Mouse (Mus musculus) lung, embryonic 14.5 days (tissue): ENCODE data around the gene Ikzf3. TPM values are rescaled to one million over a fixed set of nuclear protein-coding genes. Genes with fewer than 3 reads are reported as not detected.

ENCODE experiments used
- ATAC-seq: fragments of 200-750 bp; cut with Nextera tagmentation; 2 replicates; pipeline ENCODE4 v1.8.0; 2017; ENCODE audit warnings: mild to moderate bottlenecking, moderate TSS enrichment, moderate library complexity; ENCODE audit not compliant: insufficient read depth
- DNase-seq: peaks from one replicate; pipeline ENCODE4 v3.0.0-alpha.2; 2015
- H3K27ac ChIP-seq: fragments of 300-500 bp; sonication (generic); 2 replicates; pipeline ENCODE4 v1.5.1; 2014; ENCODE audit warnings: low read depth, mild to moderate bottlenecking, moderate library complexity
- H3K27me3 ChIP-seq: fragments of 300-500 bp; sonication (generic); 2 replicates; pipeline ENCODE4 v1.6.1; 2014; ENCODE audit warnings: low read length, control low read depth; ENCODE audit not compliant: insufficient read depth
- H3K36me3 ChIP-seq: fragments of 300-500 bp; sonication (generic); 2 replicates; pipeline ENCODE4 v1.6.1; 2014; ENCODE audit warnings: control low read depth; ENCODE audit not compliant: insufficient read depth
- H3K4me1 ChIP-seq: fragments of 300-500 bp; sonication (generic); 2 replicates; pipeline ENCODE4 v1.6.1; 2014; ENCODE audit warnings: antibody characterized with exemption, control low read depth; ENCODE audit not compliant: insufficient read depth
- H3K4me2 ChIP-seq: fragments of 300-500 bp; sonication (generic); 2 replicates; pipeline ENCODE4 v1.6.1; 2014; ENCODE audit warnings: mild to moderate bottlenecking
- H3K4me3 ChIP-seq: fragments of 300-500 bp; sonication (generic); 2 replicates; pipeline ENCODE4 v1.5.1; 2014; ENCODE audit warnings: low read depth, low read length
- H3K9ac ChIP-seq: fragments of 300-500 bp; sonication (generic); 2 replicates; pipeline ENCODE4 v1.6.1; 2014
- H3K9me3 ChIP-seq: fragments of 300-500 bp; sonication (generic); 2 replicates; pipeline ENCODE4 v1.6.1; 2016; ENCODE audit warnings: low read depth, low read length, control low read depth
- CTCF ChIP-seq: IDR thresholded peaks from 2 replicates; pipeline ENCODE4 v1.5.1; 2016; ENCODE audit warnings: antibody characterized with exemption, low read depth
- WGBS: fragments of 180-500 bp; shearing (Covaris S2); extraction: QIAGEN DNeasy Blood & Tissue Kit; methylation state at CpG from one replicate; pipeline ENCODE4 v1.1.7; 2014; 5-methylcytosine and 5-hydroxymethylcytosine counted together
- polyA plus RNA-seq: library from polyadenylated mRNA; unstranded; fragments of >200 nt; fragmentation: Nextera tagmentation; extraction: Ambion mirVana; gene quantifications from 2 replicates; pipeline ENCODE4 v1.2.1, GENCODE M21; 2014

Gene Ikzf3
- polyA plus RNA-seq, 1 experiment from 2014 or later = 0.14 TPM

DNA sequence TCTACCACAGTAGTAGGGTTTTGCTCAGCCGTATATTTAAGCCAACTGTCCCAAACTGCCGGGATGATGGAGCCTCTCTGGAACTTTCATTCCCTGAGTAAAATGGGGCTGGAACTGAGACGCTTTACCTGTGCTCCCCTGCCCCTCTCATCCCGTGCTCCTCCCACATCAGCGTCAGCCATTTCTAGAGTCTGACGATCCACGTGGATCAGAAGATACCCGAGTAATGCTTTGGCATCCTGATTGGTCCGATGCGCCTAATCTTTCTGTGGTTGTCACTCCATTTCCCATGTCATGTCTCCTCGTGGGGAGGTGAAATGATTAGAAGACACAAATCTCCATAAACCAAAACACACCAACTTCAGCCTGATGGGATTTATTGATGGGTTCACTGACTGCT lies 70.9 kb downstream of the Ikzf3 start:
- Histone ChIP-seq H3K36me3 (no peaks in the 10 kb centered on the region), H3K4me1 (no peaks in the 10 kb centered on the region), H3K4me2 (no peak overlapping the region), H3K9me3 (no peaks in the 10 kb centered on the region), H3K9ac (no peak overlapping the region), H3K27me3 (no peaks in the 10 kb centered on the region), H3K4me3 (no peak overlapping the region), H3K27ac (no peak overlapping the region)
- ATAC-seq = no peak
- no peak for DNase-seq
- WGBS = 79% methylated on average over 11 of the region's 11 CpGs
- no peak for TF ChIP-seq CTCF

GRCm38 (mm10) chr11:98473916-98474479 lies 71.8 kb downstream of the Ikzf3 start:
- no peaks in the 10 kb centered on the region for H3K4me1 ChIP-seq
- WGBS = 46% methylated on average over 8 of the region's 8 CpGs
- H3K9ac ChIP-seq = no peak overlapping the region
- no peak overlapping the region for H3K4me2 ChIP-seq
- H3K27me3 ChIP-seq = no peaks in the 10 kb centered on the region
- no peaks in the 10 kb centered on the region for H3K9me3 ChIP-seq
- ATAC-seq (no peak), DNase-seq (no peak)
- H3K4me3 ChIP-seq = no peak overlapping the region
- H3K27ac ChIP-seq = no peak overlapping the region
- TF ChIP-seq CTCF = no peak
- no peaks in the 10 kb centered on the region for H3K36me3 ChIP-seq

- no peak overlapping the region for H3K4me3 ChIP-seq
- WGBS = 55% methylated on average over 4 of the region's 4 CpGs
- no peak overlapping the region for H3K9ac ChIP-seq
These were observed 73.1 kb downstream of the Ikzf3 start for GRCm38 (mm10) chr11:98472696-98473095.

GRCm38 (mm10) chr11:98470795-98471194 lies 75.0 kb downstream of the Ikzf3 start:
- WGBS = 65% methylated on average over 6 of the region's 6 CpGs
- Histone ChIP-seq H3K36me3 (no peaks in the 10 kb centered on the region), H3K27me3 (no peaks in the 10 kb centered on the region), H3K4me1 (no peaks in the 10 kb centered on the region), H3K27ac (no peak overlapping the region), H3K4me3 (no peak overlapping the region), H3K9ac (no peak overlapping the region), H3K4me2 (no peak overlapping the region), H3K9me3 (no peaks in the 10 kb centered on the region)
- no peak for ATAC-seq
- TF ChIP-seq CTCF = no peak
- no peak for DNase-seq

More at GRCm38 (mm10) chr11:98472696-98473095, 73.1 kb downstream of the Ikzf3 start:
- no peaks in the 10 kb centered on the region for H3K27me3 ChIP-seq
- H3K9me3 ChIP-seq = no peaks in the 10 kb centered on the region
- no peaks in the 10 kb centered on the region for H3K36me3 ChIP-seq
- no peak overlapping the region for H3K27ac ChIP-seq
- TF ChIP-seq CTCF = no peak
- DNase-seq (no peak), ATAC-seq (no peak)
- H3K4me2 ChIP-seq = no peak overlapping the region
- H3K4me1 ChIP-seq = no peaks in the 10 kb centered on the region

- no peak for TF ChIP-seq CTCF
- H3K4me3 ChIP-seq = no peak overlapping the region
- H3K9me3 ChIP-seq = no peaks in the 10 kb centered on the region
- H3K4me1 ChIP-seq = no peaks in the 10 kb centered on the region
- DNase-seq (no peak), ATAC-seq (no peak)
- WGBS = 55% methylated on average over 22 of the region's 22 CpGs
- H3K4me2 ChIP-seq = no peak overlapping the region
- H3K27me3 ChIP-seq = no peaks in the 10 kb centered on the region
- H3K9ac ChIP-seq = no peak overlapping the region
- H3K36me3 ChIP-seq = no peaks in the 10 kb centered on the region
- H3K27ac ChIP-seq = no peak overlapping the region
These were observed 75.8 kb downstream of the Ikzf3 start for GRCm38 (mm10) chr11:98469761-98470714.

GRCm38 (mm10) chr11:98464516-98464915 lies 81.3 kb downstream of the Ikzf3 start:
- no peak for TF ChIP-seq CTCF
- Histone ChIP-seq H3K27me3 (peaks cover 14% of the 10 kb centered on the region), H3K36me3 (no peaks in the 10 kb centered on the region), H3K9me3 (no peaks in the 10 kb centered on the region), H3K4me2 (no peak overlapping the region), H3K9ac (no peak overlapping the region), H3K4me3 (no peak overlapping the region), H3K27ac (no peak overlapping the region), H3K4me1 (no peaks in the 10 kb centered on the region)
- no peak for DNase-seq
- 70% methylated on average over 6 of the region's 6 CpGs for WGBS
- no peak for ATAC-seq

DNA sequence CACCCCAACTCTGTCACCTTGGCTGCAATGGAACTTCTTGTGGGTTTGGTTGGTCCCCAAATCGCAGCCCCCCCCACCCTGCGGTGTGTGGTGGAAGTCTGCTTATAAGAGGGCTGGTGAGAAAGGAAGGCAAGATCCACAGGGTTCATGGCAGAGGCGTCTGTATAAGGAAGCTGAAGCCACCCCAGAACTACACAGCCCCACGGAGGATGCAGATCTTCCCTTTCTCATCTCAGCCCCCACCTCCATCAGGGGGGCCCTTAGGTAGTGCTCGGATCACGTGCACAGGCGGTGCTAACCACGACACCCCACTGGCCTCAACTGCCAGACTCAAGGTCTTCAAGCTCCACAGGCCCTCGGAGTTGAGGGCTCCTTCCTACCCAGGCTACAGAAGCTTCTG lies 81.9 kb downstream of the Ikzf3 start:
- Histone ChIP-seq H3K9ac (no peak overlapping the region), H3K27me3 (peaks cover 20% of the 10 kb centered on the region), H3K36me3 (no peaks in the 10 kb centered on the region), H3K4me2 (no peak overlapping the region), H3K4me3 (no peak overlapping the region), H3K27ac (no peak overlapping the region), H3K4me1 (no peaks in the 10 kb centered on the region), H3K9me3 (no peaks in the 10 kb centered on the region)
- ATAC-seq = no peak
- DNase-seq = no peak
- WGBS = 84% methylated on average over 9 of the region's 9 CpGs
- TF ChIP-seq CTCF = no peak
